Mouse (Mus musculus) heart, postnatal 4 days (tissue): ENCODE measurements around the gene Vmn2r35. TPM values are rescaled to one million over a fixed set of nuclear protein-coding genes. Genes with fewer than 3 reads are reported as not detected.
"Not testable (repeated sequence)": the region's sequence is repeated elsewhere in the genome, so short reads cannot be mapped to it uniquely, and the experiment has no call there.

Source experiments
- DNase-seq: peaks from one replicate; pipeline ENCODE4 v3.0.0; 2021
- total RNA-seq, 2 experiments: library from RNA; stranded (reverse); gene quantifications; 2 replicates each; pipeline ENCODE4 v1.2.3; 2021

Vmn2r35 gene
- not detected for total RNA-seq

- not testable (repeated sequence) for DNase-seq
Observed at GRCm38 (mm10) chr7:7819767-7820166, at the start of gene Vmn2r35. Gene Vmn2r35, minus strand, starts transcription at chr7:7819867.

- not testable (repeated sequence) for DNase-seq
Observed at GRCm38 (mm10) chr7:7794196-7794595, 25.5 kb downstream of the Vmn2r35 start.

Other genes with a start within 250 kb of the Vmn2r35 start
- gene Vmn2r34, start 130.4 kb downstream of the Vmn2r35 start, total RNA-seq = not detected
- gene Vmn2r36, start 82.6 kb upstream of the Vmn2r35 start, total RNA-seq = not detected